Mouse (Mus musculus) midbrain, embryonic 15.5 days (tissue): ENCODE measurements around the gene Dmwd. TPM values are rescaled to one million over a fixed set of nuclear protein-coding genes. Genes with fewer than 3 reads are reported as not detected.

Experiments
- ATAC-seq: fragments of 200-750 bp; cut with Nextera tagmentation; replicated peaks from 2 replicates; pipeline ENCODE4 v1.8.0; 2017; ENCODE audit warnings: moderate TSS enrichment
- H3K27ac ChIP-seq: fragments of 300-500 bp; sonication (generic); 2 replicates; pipeline ENCODE4 v1.5.1; 2015; ENCODE audit warnings: mild to moderate bottlenecking, inconsistent platforms
- H3K27me3 ChIP-seq: fragments of 300-500 bp; sonication (generic); replicated peaks from 2 replicates; pipeline ENCODE4 v1.6.1; 2015; ENCODE audit warnings: inconsistent platforms
- H3K36me3 ChIP-seq: fragments of 300-500 bp; sonication (generic); replicated peaks from 2 replicates; pipeline ENCODE4 v1.6.1; 2015; ENCODE audit warnings: inconsistent platforms
- H3K4me1 ChIP-seq: fragments of 300-500 bp; sonication (generic); 2 replicates; pipeline ENCODE4 v1.6.1; 2015; ENCODE audit warnings: inconsistent platforms
- H3K4me2 ChIP-seq: fragments of 300-500 bp; sonication (generic); 2 replicates; pipeline ENCODE4 v1.6.1; 2015; ENCODE audit warnings: inconsistent platforms, mild to moderate bottlenecking, moderate library complexity
- H3K4me3 ChIP-seq: fragments of 300-500 bp; sonication (generic); 2 replicates; pipeline ENCODE4 v1.5.1; 2015; ENCODE audit warnings: mild to moderate bottlenecking, inconsistent platforms
- H3K9ac ChIP-seq: fragments of 300-500 bp; sonication (generic); 2 replicates; pipeline ENCODE4 v1.6.1; 2015; ENCODE audit warnings: mild to moderate bottlenecking, inconsistent platforms
- H3K9me3 ChIP-seq: fragments of 300-500 bp; sonication (generic); 2 replicates; pipeline ENCODE4 v1.6.1; 2016; ENCODE audit warnings: inconsistent platforms
- WGBS: fragments of 180-500 bp; shearing (Covaris S2); methylation state at CpG from one replicate; pipeline ENCODE4 v1.1.7; 2015; ENCODE audit warnings: mixed read lengths; 5-methylcytosine and 5-hydroxymethylcytosine counted together
- polyA plus RNA-seq: library from polyadenylated mRNA; unstranded; fragments of >200 nt; fragmentation: Nextera tagmentation; extraction: Ambion mirVana; gene quantifications from 2 replicates; pipeline ENCODE4 v1.2.1, GENCODE M21; 2015

The Dmwd gene
- polyA plus RNA-seq, 1 experiment from 2014 or later, result 34.2 TPM

GRCm38 (mm10) chr7:19097863-19098262, 21.8 kb downstream of the Dmwd start:
- Histone ChIP-seq H3K4me2 (no peak overlapping the region), H3K4me3 (no peak overlapping the region), H3K9me3 (no peaks in the 10 kb centered on the region), H3K27ac (no peak overlapping the region), H3K9ac (no peak overlapping the region), H3K27me3 (peaks cover 11% of the 10 kb centered on the region), H3K4me1 (peaks cover 36% of the 10 kb centered on the region), H3K36me3 (no peaks in the 10 kb centered on the region)
- ATAC-seq, result no peak

GRCm38 (mm10) chr7:19098811-19099210, 22.8 kb downstream of the Dmwd start:
- no peak for ATAC-seq

GRCm38 (mm10) chr7:19100290-19100689, 24.3 kb downstream of the Dmwd start:
- no peak overlapping the region for H3K27ac ChIP-seq
- no peaks in the 10 kb centered on the region for H3K9me3 ChIP-seq
- H3K4me2 ChIP-seq, result no peak overlapping the region
- H3K9ac ChIP-seq, result no peak overlapping the region
- ATAC-seq, result no peak
- H3K4me1 ChIP-seq, result peaks cover 12% of the 10 kb centered on the region
- no peak overlapping the region for H3K4me3 ChIP-seq
- WGBS, result 92% methylated on average over 1 of the region's 1 CpGs
- no peaks in the 10 kb centered on the region for H3K27me3 ChIP-seq
- H3K36me3 ChIP-seq, result no peaks in the 10 kb centered on the region

More at GRCm38 (mm10) chr7:19098811-19099210, 22.8 kb downstream of the Dmwd start:
- Histone ChIP-seq H3K9me3 (no peaks in the 10 kb centered on the region), H3K9ac (no peak overlapping the region), H3K4me1 (peaks cover 27% of the 10 kb centered on the region), H3K36me3 (no peaks in the 10 kb centered on the region), H3K4me2 (no peak overlapping the region), H3K27ac (no peak overlapping the region), H3K27me3 (peaks cover 10% of the 10 kb centered on the region), H3K4me3 (no peak overlapping the region)
- WGBS, result 60% methylated on average over 7 of the region's 7 CpGs

GRCm38 (mm10) chr7:19103741-19104140, 27.7 kb downstream of the Dmwd start:
- Histone ChIP-seq H3K9me3 (no peaks in the 10 kb centered on the region), H3K4me2 (no peak overlapping the region), H3K4me3 (no peak overlapping the region), H3K9ac (no peak overlapping the region), H3K4me1 (no peaks in the 10 kb centered on the region), H3K27me3 (no peaks in the 10 kb centered on the region), H3K27ac (no peak overlapping the region), H3K36me3 (no peaks in the 10 kb centered on the region)
- ATAC-seq, result no peak

- 80% methylated on average over 2 of the region's 2 CpGs for WGBS
- H3K9ac ChIP-seq, result no peak overlapping the region
Measured at GRCm38 (mm10) chr7:19104486-19104885, 28.5 kb downstream of the Dmwd start.

GRCm38 (mm10) chr7:19107436-19107835, 31.4 kb downstream of the Dmwd start:
- Histone ChIP-seq H3K4me1 (no peaks in the 10 kb centered on the region), H3K4me3 (no peak overlapping the region), H3K27ac (no peak overlapping the region), H3K36me3 (no peaks in the 10 kb centered on the region), H3K9me3 (no peaks in the 10 kb centered on the region), H3K4me2 (no peak overlapping the region), H3K27me3 (no peaks in the 10 kb centered on the region), H3K9ac (no peak overlapping the region)
- WGBS, result 59% methylated on average over 3 of the region's 3 CpGs
- ATAC-seq, result no peak

More at GRCm38 (mm10) chr7:19104486-19104885, 28.5 kb downstream of the Dmwd start:
- no peaks in the 10 kb centered on the region for H3K27me3 ChIP-seq
- H3K4me2 ChIP-seq, result no peak overlapping the region
- H3K4me3 ChIP-seq, result no peak overlapping the region
- H3K27ac ChIP-seq, result no peak overlapping the region
- H3K36me3 ChIP-seq, result no peaks in the 10 kb centered on the region
- H3K9me3 ChIP-seq, result no peaks in the 10 kb centered on the region
- no peak for ATAC-seq
- H3K4me1 ChIP-seq, result no peaks in the 10 kb centered on the region

GRCm38 (mm10) chr7:19109565-19109964, 33.5 kb downstream of the Dmwd start:
- Histone ChIP-seq H3K36me3 (no peaks in the 10 kb centered on the region), H3K9ac (no peak overlapping the region), H3K4me2 (no peak overlapping the region), H3K27ac (no peak overlapping the region), H3K9me3 (no peaks in the 10 kb centered on the region), H3K27me3 (no peaks in the 10 kb centered on the region), H3K4me1 (no peaks in the 10 kb centered on the region), H3K4me3 (no peak overlapping the region)
- WGBS, result 97% methylated on average over 1 of the region's 1 CpGs
- ATAC-seq, result no peak

- peak within 1 kb of the TSS; percentile 39 for H3K4me3 ChIP-seq
- peak within 1 kb of the TSS; percentile 15; the same call in 1 of the 2 replicates for H3K9ac ChIP-seq
- no peaks in the 10 kb centered on the region for H3K36me3 ChIP-seq
- no peaks in the 10 kb centered on the region for H3K27me3 ChIP-seq
- peak; percentile 63 for ATAC-seq
- H3K9me3 ChIP-seq, result no peaks in the 10 kb centered on the region
- H3K4me1 ChIP-seq, result peaks cover 28% of the 10 kb centered on the region
- H3K4me2 ChIP-seq, result peak within 1 kb of the TSS; percentile 60
- H3K27ac ChIP-seq, result peak within 1 kb of the TSS; percentile 45
- WGBS, result 18% methylated on average over 62 of the region's 64 CpGs
Measured at GRCm38 (mm10) chr7:19118028-19118771, 42.2 kb downstream of the Dmwd start, which contains the start of gene Gm4969. Gene Gm4969, minus strand, starts transcription at chr7:19118368.

GRCm38 (mm10) chr7:19119083-19119482, 43.1 kb downstream of the Dmwd start:
- peaks cover 28% of the 10 kb centered on the region for H3K4me1 ChIP-seq
- no peaks in the 10 kb centered on the region for H3K36me3 ChIP-seq
- H3K9ac ChIP-seq, result no peak overlapping the region
- no peak overlapping the region for H3K4me2 ChIP-seq
- peak; percentile 37 for ATAC-seq
- H3K9me3 ChIP-seq, result no peaks in the 10 kb centered on the region
- no peaks in the 10 kb centered on the region for H3K27me3 ChIP-seq
- H3K4me3 ChIP-seq, result no peak overlapping the region
- H3K27ac ChIP-seq, result no peak overlapping the region
- 93% methylated on average over 8 of the region's 8 CpGs for WGBS

GRCm38 (mm10) chr7:19119631-19120429, 43.8 kb downstream of the Dmwd start, which contains the start of gene Fbxo46:
Gene Fbxo46, plus strand, starts transcription at chr7:19119859.
- H3K27me3 ChIP-seq, result no peaks in the 10 kb centered on the region
- peak within 1 kb of the TSS; percentile 70 for H3K27ac ChIP-seq
- peak; percentile 93 for ATAC-seq
- H3K36me3 ChIP-seq, result no peaks in the 10 kb centered on the region
- H3K4me2 ChIP-seq, result peak within 1 kb of the TSS; percentile 68
- peaks cover 28% of the 10 kb centered on the region for H3K4me1 ChIP-seq
- H3K9ac ChIP-seq, result peak within 1 kb of the TSS; percentile 69
- 3% methylated on average over 34 of the region's 34 CpGs for WGBS
- H3K4me3 ChIP-seq, result peak within 1 kb of the TSS; percentile 72
- H3K9me3 ChIP-seq, result no peaks in the 10 kb centered on the region

GRCm38 (mm10) chr7:19121686-19122085, 45.7 kb downstream of the Dmwd start:
- Histone ChIP-seq H3K27ac (no peak overlapping the region), H3K9ac (no peak overlapping the region), H3K4me2 (no peak overlapping the region), H3K36me3 (no peaks in the 10 kb centered on the region), H3K9me3 (no peaks in the 10 kb centered on the region), H3K27me3 (no peaks in the 10 kb centered on the region), H3K4me1 (peaks cover 28% of the 10 kb centered on the region), H3K4me3 (no peak overlapping the region)
- ATAC-seq, result no peak
- 96% methylated on average over 4 of the region's 4 CpGs for WGBS

- peaks cover 16% of the 10 kb centered on the region for H3K4me1 ChIP-seq
- no peak overlapping the region for H3K9ac ChIP-seq
- ATAC-seq, result no peak
- no peak overlapping the region for H3K27ac ChIP-seq
- 0 out of 2 replicates have a peak, but pooled peaks cover 3% of the 10 kb centered on the region for H3K36me3 ChIP-seq
- no peaks in the 10 kb centered on the region for H3K9me3 ChIP-seq
- no peaks in the 10 kb centered on the region for H3K27me3 ChIP-seq
- WGBS, result 87% methylated on average over 6 of the region's 6 CpGs
- no peak overlapping the region for H3K4me3 ChIP-seq
- no peak overlapping the region for H3K4me2 ChIP-seq
Measured at GRCm38 (mm10) chr7:19124713-19125112, 48.7 kb downstream of the Dmwd start.
